Mouse (Mus musculus): ENCODE data around the gene Scgb1c1.

The Scgb1c1 gene

GRCm38 (mm10) chr7:140844905-140845665, at the start of gene Scgb1c1:
Gene Scgb1c1 (plus strand): TSS chr7:140845547.
- DNase-seq (ENCODE audit: low spot score) = peak; percentile 91

GRCm38 (mm10) chr7:140797619-140798018, 47.7 kb upstream of the Scgb1c1 start:
- DNase-seq (ENCODE audit: low spot score) = no peak

- no peak for DNase-seq (ENCODE audit: low spot score)
Observed at GRCm38 (mm10) chr7:140798212-140798611, 47.1 kb upstream of the Scgb1c1 start.

DNA sequence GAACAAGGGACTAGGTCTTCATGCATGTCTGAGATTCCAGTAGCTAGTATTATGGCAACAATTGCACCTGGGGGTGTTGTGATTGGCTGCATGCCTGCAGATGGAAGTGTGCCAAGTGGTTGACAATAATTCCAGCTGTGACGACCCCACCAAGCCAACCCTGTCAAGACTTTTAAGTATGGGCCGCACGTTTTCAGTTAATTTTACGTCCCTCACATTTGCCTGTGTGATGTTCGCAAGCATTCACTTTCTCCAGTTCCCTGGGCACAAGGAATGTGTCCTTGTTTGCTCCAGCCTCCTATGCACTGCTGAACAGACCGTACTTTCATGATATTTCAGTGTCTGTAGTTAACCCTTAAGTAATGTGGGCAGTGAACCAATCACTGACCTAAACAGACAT, 42.7 kb upstream of the Scgb1c1 start:
- DNase-seq (ENCODE audit: low spot score) = no peak

DNA sequence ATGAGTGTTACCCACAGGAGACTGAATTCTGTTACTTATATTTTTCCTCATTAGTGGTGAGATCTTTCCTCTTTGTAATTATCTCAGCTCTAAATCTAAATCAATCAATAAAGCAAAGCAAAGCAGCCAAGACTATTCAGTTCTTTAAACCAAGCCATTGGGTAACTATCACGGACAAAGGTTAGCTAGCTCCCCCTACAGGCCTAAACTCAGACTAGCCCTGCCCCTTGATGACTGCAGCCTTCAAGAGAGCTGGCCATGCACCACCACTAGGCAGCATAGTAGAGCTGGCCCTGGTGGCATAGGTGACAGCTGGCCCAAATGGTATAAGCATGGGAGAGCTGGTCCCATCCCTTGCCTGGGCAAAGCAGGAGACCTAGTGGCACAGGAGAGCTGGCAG, 39.6 kb upstream of the Scgb1c1 start:
- peak; percentile 64 for DNase-seq (ENCODE audit: low spot score)

GRCm38 (mm10) chr7:140810496-140810895, 34.9 kb upstream of the Scgb1c1 start:
- no peak for DNase-seq (ENCODE audit: low spot score)

- DNase-seq (ENCODE audit: low spot score) = no peak
Observed at GRCm38 (mm10) chr7:140811714-140812113, 33.6 kb upstream of the Scgb1c1 start.

DNA sequence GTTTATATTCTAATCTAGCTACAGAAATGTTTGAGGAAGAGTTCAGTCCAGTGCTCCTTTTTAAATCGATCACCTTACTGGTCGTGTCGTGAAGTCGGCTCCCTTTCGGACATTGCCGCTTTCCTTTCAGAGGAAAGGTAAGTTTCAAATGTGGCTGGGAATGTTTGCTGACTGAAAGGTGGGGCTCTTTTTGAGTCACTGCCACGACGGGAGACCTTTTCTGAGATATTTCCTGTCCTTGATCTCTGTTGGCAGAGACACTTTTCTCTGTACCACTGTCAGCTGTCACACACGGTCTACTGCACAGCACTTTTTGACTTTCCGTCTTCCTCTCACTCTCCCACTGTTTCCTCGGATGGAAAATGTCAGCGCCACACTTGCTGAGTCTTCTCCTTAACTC, 32.5 kb upstream of the Scgb1c1 start:
- no peak for DNase-seq (ENCODE audit: low spot score)

DNA sequence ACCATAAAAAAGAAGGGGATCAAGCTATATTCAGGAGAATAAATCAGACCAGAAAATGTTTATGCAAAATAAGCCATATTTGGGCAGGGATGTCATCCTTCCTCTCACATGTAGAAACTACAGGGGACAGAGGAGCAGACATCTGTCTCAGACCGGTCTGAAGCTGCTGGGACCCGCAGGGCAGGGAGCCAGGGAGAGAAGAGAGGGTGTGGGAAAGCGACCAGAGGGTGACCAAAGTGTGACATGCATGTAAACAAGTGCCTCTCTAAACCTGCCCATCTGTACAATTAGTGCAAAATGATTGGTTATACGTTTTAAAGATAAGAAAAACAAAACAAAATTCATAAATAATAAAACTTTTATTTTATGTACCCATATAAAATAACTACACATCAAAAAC, 25.2 kb upstream of the Scgb1c1 start:
- no peak for DNase-seq (ENCODE audit: low spot score)

DNA sequence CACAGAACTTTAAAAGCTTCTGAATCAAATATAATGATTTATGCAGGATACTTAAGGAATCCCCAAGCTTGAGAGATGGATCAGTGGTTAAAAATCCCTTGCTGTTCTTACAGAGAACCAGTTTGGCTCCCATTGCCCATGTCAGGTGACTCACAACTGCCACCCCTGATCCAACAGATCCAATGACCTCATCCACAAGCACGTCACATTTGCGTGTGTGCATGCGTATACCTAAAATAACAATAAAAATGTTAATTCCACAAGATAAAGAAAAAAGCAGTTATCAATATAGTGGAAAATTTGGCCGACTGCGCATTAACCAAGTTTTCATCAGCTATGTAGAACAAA, 24.1 kb upstream of the Scgb1c1 start:
- no peak for DNase-seq (ENCODE audit: low spot score)

DNA sequence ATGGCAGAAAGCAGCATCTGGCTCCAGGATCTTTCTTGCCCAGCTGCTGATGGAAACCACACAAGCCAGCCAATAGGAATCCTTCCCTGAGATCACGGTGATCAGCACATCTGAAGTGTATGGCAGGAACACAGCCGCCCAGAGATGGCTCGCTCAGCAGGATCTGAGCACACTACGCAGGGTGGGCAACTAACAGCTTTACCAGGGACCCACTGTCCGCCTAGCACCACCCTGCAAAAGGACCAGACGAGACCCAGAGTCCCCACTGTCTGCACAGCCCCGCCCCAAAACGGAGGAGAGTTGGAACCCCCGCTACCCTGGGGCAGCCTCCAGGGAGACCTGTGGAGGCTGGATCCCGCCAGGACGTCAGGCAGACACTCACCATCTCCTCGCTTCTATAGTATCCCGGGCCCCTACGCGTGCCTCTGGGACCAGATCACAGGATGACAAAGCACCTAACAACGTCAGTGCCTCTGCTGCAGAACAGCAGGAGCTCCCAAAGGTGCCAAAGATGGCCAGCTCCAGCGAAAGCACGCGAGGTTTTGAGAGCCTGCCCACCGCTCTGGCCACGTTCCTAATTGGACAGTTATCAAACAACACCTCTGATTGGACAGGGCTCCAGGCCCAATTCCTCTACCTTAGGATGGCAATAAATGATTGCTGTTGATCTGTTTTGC, 23.6 kb upstream of the Scgb1c1 start, which contains the start of gene Zfp941:
Zfp941 (minus strand) TSS at position 526 of the 677 bp plus-strand sequence.
- DNase-seq (ENCODE audit: low spot score) = peak; percentile 78

DNA sequence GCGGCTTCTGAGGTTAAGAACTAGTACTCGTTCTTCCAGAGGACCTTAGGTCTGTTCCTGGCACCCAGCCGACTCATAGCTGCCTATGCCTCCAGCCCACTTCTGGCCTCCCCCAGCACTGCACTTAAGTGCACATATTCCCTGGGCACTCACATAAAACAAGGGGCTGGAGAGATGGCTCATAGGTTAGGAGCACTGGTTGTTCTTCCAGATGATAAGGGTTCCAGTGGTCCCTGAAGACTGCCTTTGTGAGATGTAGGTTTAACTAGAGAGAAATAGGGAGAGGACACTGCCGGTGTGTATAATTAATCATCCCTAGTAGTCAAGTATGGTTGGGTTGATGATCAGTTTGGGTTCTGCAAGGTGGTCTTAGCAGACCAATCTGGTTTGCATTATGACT, 22.6 kb upstream of the Scgb1c1 start:
- DNase-seq (ENCODE audit: low spot score) = no peak

- DNase-seq (ENCODE audit: low spot score) = peak; percentile 53
Observed at GRCm38 (mm10) chr7:140828171-140828881, 17.0 kb upstream of the Scgb1c1 start.

DNA sequence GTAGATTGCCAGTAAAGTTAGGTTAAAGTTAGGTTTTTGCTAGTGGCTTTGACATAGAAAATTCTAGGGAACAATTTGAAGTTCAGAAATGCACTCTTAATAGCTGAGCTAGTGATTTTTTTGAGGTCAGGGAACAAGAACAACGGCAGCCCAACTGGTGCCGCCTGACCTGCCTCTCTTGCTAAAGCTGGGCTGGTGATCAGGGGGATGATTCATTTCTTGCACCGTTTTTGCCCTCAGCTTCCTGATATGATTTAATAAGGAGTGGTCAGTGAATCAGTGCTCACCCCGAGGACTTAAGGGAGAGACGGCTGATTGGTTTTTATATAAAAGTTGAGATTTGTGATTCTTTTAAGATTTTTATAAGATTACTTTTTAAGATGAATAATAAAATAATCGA, 13.9 kb upstream of the Scgb1c1 start:
- DNase-seq (ENCODE audit: low spot score) = no peak

- DNase-seq (ENCODE audit: low spot score) = no peak
Observed at GRCm38 (mm10) chr7:140833341-140833740, 12.0 kb upstream of the Scgb1c1 start.

DNA sequence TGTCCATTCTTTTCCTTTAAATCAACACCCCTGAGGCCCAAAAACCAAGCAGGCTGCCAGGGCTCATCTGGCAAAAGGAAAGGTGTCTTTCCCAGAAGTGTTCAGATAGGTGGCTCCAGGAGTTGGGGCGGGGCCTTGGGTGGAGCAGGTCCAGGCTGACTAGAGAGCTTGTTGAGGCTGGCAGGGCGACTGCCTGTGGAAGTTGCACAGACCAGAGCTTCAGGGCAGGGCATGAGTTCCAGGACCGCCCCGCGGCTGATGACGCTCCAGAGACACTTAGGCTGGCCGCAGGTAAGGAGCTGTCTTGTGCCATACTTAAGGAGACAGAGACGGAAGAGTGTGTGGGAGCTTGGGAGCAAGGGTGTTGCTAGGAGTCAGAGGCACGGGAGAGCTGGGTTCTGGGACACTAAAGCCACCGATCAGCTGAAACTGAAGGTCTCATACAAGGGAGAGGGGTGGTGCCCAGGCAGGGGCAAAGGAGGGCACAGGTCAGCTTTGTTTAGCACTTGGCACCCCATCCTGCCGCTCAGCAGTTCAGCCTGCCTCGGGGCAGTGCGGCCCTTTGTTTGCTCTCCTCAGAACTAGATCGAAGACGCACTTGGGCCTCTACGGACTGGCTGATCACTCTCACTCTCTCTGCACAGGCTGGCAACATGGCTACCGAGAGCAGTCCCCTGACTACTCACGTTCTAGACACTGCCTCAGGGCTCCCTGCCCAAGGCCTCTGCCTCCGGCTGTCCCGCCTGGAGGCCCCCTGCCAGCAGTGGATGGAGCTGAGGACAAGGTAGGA, 10.2 kb upstream of the Scgb1c1 start, which contains the start of gene Urah:
Urah (plus strand) TSS at position 51 of the 790 bp plus-strand sequence.
- DNase-seq (ENCODE audit: low spot score) = no peak

DNA sequence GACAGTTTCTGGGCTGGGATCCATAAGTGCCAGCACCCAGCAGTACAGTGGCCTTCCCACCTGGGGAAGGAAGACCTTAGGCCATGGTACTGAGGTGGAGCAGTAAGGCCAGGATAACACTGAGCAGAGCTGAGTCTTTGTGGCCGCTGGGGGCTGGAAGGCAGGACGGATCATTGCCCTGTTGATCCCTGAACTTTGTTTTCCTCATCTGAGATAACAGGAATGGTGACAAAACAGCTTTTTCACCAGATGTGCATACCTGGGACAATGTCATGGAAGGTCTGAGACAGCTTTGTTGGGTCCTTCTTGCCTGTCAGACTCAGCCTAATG, 9.6 kb upstream of the Scgb1c1 start:
- no peak for DNase-seq (ENCODE audit: low spot score)

- DNase-seq (ENCODE audit: low spot score) = no peak
Observed at GRCm38 (mm10) chr7:140836243-140837115, 8.9 kb upstream of the Scgb1c1 start.

DNA sequence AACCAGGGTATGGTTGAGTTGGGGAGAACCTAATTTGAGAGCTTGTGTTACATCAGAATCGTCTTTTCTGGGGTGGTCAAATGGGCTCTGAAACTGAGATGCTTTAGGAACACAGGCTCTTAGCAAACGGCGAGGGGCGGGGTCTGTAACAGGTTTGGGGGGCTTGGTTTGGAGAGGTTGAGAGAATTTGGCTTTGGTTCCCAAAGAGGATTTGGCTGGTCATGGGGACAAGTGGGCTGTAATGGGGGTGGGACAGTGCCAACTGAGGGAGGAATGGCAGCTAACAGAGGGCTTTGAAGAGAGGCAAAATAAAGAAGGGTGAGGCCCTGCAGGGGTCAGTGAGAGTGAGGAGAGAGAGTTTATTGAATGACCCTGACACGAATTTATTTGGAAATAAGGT, 5.8 kb upstream of the Scgb1c1 start:
- no peak for DNase-seq (ENCODE audit: low spot score)

DNA sequence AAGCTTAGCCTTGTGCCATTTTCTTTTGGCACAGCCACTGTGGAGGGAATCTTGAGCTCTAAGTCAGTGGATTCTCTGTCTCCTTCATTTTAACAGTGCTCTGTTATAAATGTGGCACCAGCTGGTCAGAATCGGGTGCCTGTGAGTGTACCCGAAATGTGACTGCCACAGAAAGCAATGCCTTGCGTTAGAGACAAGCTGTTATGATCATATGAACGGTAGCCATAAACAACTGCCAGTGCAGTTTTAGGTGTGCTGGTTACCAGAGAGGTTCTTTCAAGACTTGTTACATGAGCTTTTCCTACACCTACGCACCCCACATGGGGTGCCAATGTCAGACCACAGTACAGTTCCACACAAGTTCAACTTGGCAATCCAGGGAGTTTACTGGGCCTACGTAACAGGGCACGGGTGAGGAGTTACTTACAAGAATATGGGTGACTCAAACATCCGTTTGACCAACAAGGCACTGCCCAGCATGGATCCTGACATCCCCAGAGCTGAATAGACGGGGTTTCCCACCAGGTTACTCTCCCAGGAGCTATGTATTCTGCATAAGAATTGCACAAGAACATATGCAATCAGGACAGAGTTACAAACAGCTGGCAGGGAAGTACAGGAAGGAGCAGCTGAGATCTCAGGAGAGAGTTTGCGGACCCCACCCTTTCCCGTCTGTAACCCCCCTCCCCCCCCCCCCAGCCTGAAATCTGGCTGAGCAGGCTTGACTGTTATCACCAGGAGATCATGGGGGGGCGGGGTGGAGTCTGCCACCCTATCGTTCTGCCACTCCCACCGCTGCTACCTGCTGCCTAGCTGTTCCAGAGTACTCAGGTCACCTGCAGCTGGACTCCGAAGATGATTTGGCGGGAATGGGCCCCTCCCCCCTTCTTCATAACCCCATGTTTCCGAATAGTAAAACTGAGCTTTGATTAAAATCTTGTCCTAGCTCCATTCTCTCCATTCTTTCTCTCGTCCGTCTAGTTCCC, 4.3 kb upstream of the Scgb1c1 start:
- no peak for DNase-seq (ENCODE audit: low spot score)

All from embryo, embryonic 10 days (tissue).